Mouse (Mus musculus): Measurements from ENCODE around the gene Rd3. TPM values are rescaled to one million over a fixed set of nuclear protein-coding genes. Genes with fewer than 3 reads are reported as not detected.

The Rd3 gene
- polyA plus RNA-seq, 1 experiment = not detected

- no peak overlapping the region for H3K4me2 ChIP-seq (ENCODE audit: low read depth)
- TF ChIP-seq USF1 (IDR thresholded peaks at IDR 0.05; ENCODE audit: low read depth) (no peak), MYOG (IDR thresholded peaks at IDR 0.05; ENCODE audit: control insufficient read depth in 1 of 3, insufficient read depth in 1 of 3, insufficient read length in 2 of 3, low read depth in 2 of 3) (no peak), TCF12 (IDR thresholded peaks at IDR 0.05; ENCODE audit: insufficient read depth, poor library complexity, severe bottlenecking) (no peak), SRF (IDR thresholded peaks at IDR 0.05; ENCODE audit: control insufficient read depth, insufficient read length, low read depth) (no peak), MAX (IDR thresholded peaks at IDR 0.05; ENCODE audit: low read depth) (no peak), POLR2AphosphoS2 (IDR thresholded peaks at IDR 0.05; ENCODE audit: insufficient read length, low read depth) (no peak), TCF3 (IDR thresholded peaks at IDR 0.05; ENCODE audit: insufficient read length, low read depth) (no peak), CEBPB (IDR thresholded peaks at IDR 0.05; ENCODE audit: insufficient read depth, poor library complexity, severe bottlenecking) (no peak), POLR2A (IDR thresholded peaks at IDR 0.05; ENCODE audit: insufficient read length, low read depth) (no peak), REST (IDR thresholded peaks at IDR 0.05; ENCODE audit: insufficient read depth, insufficient read length) (no peak), MYOD1 (IDR thresholded peaks at IDR 0.05; ENCODE audit: control insufficient read depth in 1 of 3, insufficient read length in 2 of 3, low read depth in 2 of 3) (no peak)
- no peak overlapping the region for H3ac ChIP-seq (ENCODE audit: control insufficient read depth, insufficient read length)
- H3K79me2 ChIP-seq (ENCODE audit: control insufficient read depth, insufficient read depth) = no peaks in the 10 kb centered on the region
- no peaks in the 10 kb centered on the region for H3K27me3 ChIP-seq (ENCODE audit: control insufficient read depth, insufficient read depth, insufficient read length)
- H3K4me3 ChIP-seq = no peak overlapping the region
- no peaks in the 10 kb centered on the region for H3K36me3 ChIP-seq (ENCODE audit: control insufficient read depth, insufficient read depth)
Observed at GRCm38 (mm10) chr1:191960946-191961345, 16.2 kb upstream of the Rd3 start.

- Histone ChIP-seq H3K4me2 (ENCODE audit: low read depth) (peak overlapping the region; percentile 12), H3K36me3 (ENCODE audit: control insufficient read depth, insufficient read depth) (no peaks in the 10 kb centered on the region), H3K79me2 (ENCODE audit: control insufficient read depth, insufficient read depth) (no peaks in the 10 kb centered on the region), H3K27me3 (ENCODE audit: control insufficient read depth, insufficient read depth, insufficient read length) (no peaks in the 10 kb centered on the region), H3K4me3 (no peak overlapping the region), H3ac (ENCODE audit: control insufficient read depth, insufficient read length) (no peak overlapping the region)
- TF ChIP-seq MAX (IDR thresholded peaks at IDR 0.05; ENCODE audit: low read depth) = no peak
- TF ChIP-seq E2F4 (IDR thresholded peaks at IDR 0.05; ENCODE audit: insufficient read depth) = no peak
- TF ChIP-seq REST (IDR thresholded peaks at IDR 0.05; ENCODE audit: insufficient read depth, insufficient read length) = no peak
- TF ChIP-seq SRF (IDR thresholded peaks at IDR 0.05; ENCODE audit: control insufficient read depth, insufficient read length, low read depth) = no peak
- no peak for TF ChIP-seq TCF3 (IDR thresholded peaks at IDR 0.05; ENCODE audit: insufficient read length, low read depth)
- no peak for TF ChIP-seq MYOD1 (IDR thresholded peaks at IDR 0.05; ENCODE audit: control insufficient read depth in 1 of 3, insufficient read length in 2 of 3, low read depth in 2 of 3)
- TF ChIP-seq TCF12 (IDR thresholded peaks at IDR 0.05; ENCODE audit: insufficient read depth, poor library complexity, severe bottlenecking) = no peak
- TF ChIP-seq POLR2AphosphoS2 (IDR thresholded peaks at IDR 0.05; ENCODE audit: insufficient read length, low read depth) = no peak
Observed at GRCm38 (mm10) chr1:191963413-191963812, 13.8 kb upstream of the Rd3 start.

- Histone ChIP-seq H3ac (ENCODE audit: control insufficient read depth, insufficient read length) (no peak overlapping the region), H3K4me2 (ENCODE audit: low read depth) (no peak overlapping the region), H3K36me3 (ENCODE audit: control insufficient read depth, insufficient read depth) (no peaks in the 10 kb centered on the region), H3K79me2 (ENCODE audit: control insufficient read depth, insufficient read depth) (no peaks in the 10 kb centered on the region), H3K27me3 (ENCODE audit: control insufficient read depth, insufficient read depth, insufficient read length) (no peaks in the 10 kb centered on the region), H3K4me3 (no peak overlapping the region)
- no peak for TF ChIP-seq CEBPB (IDR thresholded peaks at IDR 0.05; ENCODE audit: insufficient read depth, poor library complexity, severe bottlenecking)
- peak in 1 of 3 experiments; percentile 23 for TF ChIP-seq MYOG (IDR thresholded peaks at IDR 0.05; ENCODE audit: control insufficient read depth in 1 of 3, insufficient read depth in 1 of 3, insufficient read length in 2 of 3, low read depth in 2 of 3)
Observed at GRCm38 (mm10) chr1:191963948-191964772, 13.0 kb upstream of the Rd3 start.

GRCm38 (mm10) chr1:191964773-191965481 is 12.2 kb upstream of the Rd3 start:
- H3ac ChIP-seq (ENCODE audit: control insufficient read depth, insufficient read length) = no peak overlapping the region
- TF ChIP-seq POLR2A (IDR thresholded peaks at IDR 0.05; ENCODE audit: insufficient read length, low read depth) (no peak), POLR2AphosphoS2 (IDR thresholded peaks at IDR 0.05; ENCODE audit: insufficient read length, low read depth) (no peak), MYOG (IDR thresholded peaks at IDR 0.05; ENCODE audit: control insufficient read depth in 1 of 3, insufficient read depth in 1 of 3, insufficient read length in 2 of 3, low read depth in 2 of 3) (no peak), SRF (IDR thresholded peaks at IDR 0.05; ENCODE audit: control insufficient read depth, insufficient read length, low read depth) (no peak), USF1 (IDR thresholded peaks at IDR 0.05; ENCODE audit: low read depth) (no peak), E2F4 (IDR thresholded peaks at IDR 0.05; ENCODE audit: insufficient read depth) (no peak), TCF12 (IDR thresholded peaks at IDR 0.05; ENCODE audit: insufficient read depth, poor library complexity, severe bottlenecking) (no peak), CEBPB (IDR thresholded peaks at IDR 0.05; ENCODE audit: insufficient read depth, poor library complexity, severe bottlenecking) (no peak), TCF3 (IDR thresholded peaks at IDR 0.05; ENCODE audit: insufficient read length, low read depth) (no peak), MYOD1 (IDR thresholded peaks at IDR 0.05; ENCODE audit: control insufficient read depth in 1 of 3, insufficient read length in 2 of 3, low read depth in 2 of 3) (no peak), MAX (IDR thresholded peaks at IDR 0.05; ENCODE audit: low read depth) (no peak)
- no peaks in the 10 kb centered on the region for H3K79me2 ChIP-seq (ENCODE audit: control insufficient read depth, insufficient read depth)
- H3K4me2 ChIP-seq (ENCODE audit: low read depth) = peak overlapping the region; percentile 35
- no peak overlapping the region for H3K4me3 ChIP-seq
- no peaks in the 10 kb centered on the region for H3K27me3 ChIP-seq (ENCODE audit: control insufficient read depth, insufficient read depth, insufficient read length)
- H3K36me3 ChIP-seq (ENCODE audit: control insufficient read depth, insufficient read depth) = no peaks in the 10 kb centered on the region

Measured in myocyte (in vitro differentiated cells).